Mouse (Mus musculus): ENCODE measurements around the gene Olfr748.
"Not testable (repeated sequence)": the region's sequence is repeated elsewhere in the genome, so short reads cannot be mapped to it uniquely, and the experiment has no call there.

Olfr748 gene

DNA sequence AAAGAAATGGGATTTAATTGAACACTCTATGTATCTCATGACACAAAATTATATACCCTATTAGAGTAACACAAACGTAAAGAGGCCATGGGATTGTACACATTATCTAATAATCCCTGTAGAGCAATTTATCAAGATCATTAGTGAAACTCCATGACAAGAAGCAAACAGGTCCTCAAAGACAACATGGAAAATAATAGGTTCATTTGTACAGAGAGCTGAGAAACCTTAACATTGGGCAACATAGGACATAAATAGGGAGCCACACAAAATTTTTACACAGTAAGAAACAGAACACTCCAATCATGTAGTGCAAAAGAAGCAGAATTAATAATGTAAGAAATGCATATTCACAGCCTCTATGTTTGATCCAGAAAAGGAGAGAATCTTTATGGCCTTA, at the start of gene Olfr748:
TSS of gene Olfr748 (plus strand) at position 301 of the 400 bp plus-strand sequence.
- DNase-seq (ENCODE audit: low spot score in 2 of 2): no peak

- no peak for DNase-seq (ENCODE audit: low spot score in 2 of 2)
These were observed 14.1 kb upstream of the Olfr748 start, which contains the start of gene Olfr747 for GRCm38 (mm10) chr14:50693106-50693505. Gene Olfr747 (minus strand): TSS chr14:50693206.

DNA sequence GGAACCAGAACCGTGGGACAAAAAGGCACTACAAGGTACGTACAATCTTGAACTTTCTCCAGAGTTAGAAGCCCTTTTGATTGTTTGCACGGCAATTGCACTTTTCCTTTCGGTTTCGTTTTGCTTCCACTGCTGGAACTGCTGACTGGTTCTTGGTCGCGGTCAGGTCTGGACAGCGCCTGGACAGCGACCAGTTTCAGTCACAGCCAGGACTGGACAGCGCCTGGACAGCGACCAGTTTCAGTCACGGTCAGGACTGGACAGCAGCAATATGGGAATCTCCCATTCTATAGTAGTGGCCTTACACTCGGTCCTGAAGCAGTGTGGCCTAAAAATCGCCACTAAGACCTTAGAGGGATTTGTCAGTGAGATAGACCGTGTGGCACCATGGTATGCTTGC, 12.7 kb downstream of the Olfr748 start:
- DNase-seq (ENCODE audit: low spot score in 2 of 2): not testable (repeated sequence)

GRCm38 (mm10) chr14:50722371-50722770, 15.2 kb downstream of the Olfr748 start:
- DNase-seq (ENCODE audit: low spot score in 2 of 2): not testable (repeated sequence)

DNA sequence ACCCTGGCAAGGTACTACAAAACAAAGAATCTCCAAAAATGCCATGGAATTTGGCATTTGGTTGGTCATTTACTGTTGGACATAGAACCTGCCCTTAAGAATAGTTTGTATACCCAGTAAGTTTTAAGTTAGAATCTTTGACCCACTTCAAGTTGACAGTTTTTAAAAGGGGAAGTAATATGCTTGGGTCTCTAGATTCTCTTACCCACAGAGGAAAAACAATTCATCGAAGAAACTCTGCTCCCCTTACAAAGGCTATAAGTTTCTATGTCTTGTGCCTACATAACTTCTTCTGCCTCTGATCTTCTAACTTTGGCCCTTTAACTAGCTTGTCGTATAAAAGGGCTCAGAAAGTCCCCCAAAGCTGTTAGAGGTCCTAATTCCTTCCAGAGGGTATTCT, 33.2 kb downstream of the Olfr748 start:
- DNase-seq (ENCODE audit: low spot score in 2 of 2): no peak

GRCm38 (mm10) chr14:50741584-50741983, 34.4 kb downstream of the Olfr748 start:
- DNase-seq (ENCODE audit: low spot score in 2 of 2): no peak

- DNase-seq (ENCODE audit: low spot score in 2 of 2): no peak
These were observed 37.8 kb downstream of the Olfr748 start, which contains the start of gene Olfr749 for GRCm38 (mm10) chr14:50744994-50745393. Gene Olfr749 (minus strand): TSS chr14:50745094.

- peak; percentile 43 to 47 for DNase-seq (ENCODE audit: low spot score in 2 of 2)
These were observed 51.4 kb downstream of the Olfr748 start for GRCm38 (mm10) chr14:50758416-50759085.

Data from right cerebral cortex, adult 2 months (tissue).